Mouse (Mus musculus) C2C12 (cell line): Measurements from ENCODE around the gene Cep41.

Experiments used
- CTCF ChIP-seq: IDR thresholded peaks from one replicate; pipeline ENCODE4 v1.5.1; 2011; ENCODE audit not compliant: control insufficient read depth, insufficient read depth, insufficient read length
- USF1 ChIP-seq: IDR thresholded peaks from one replicate; pipeline ENCODE4 v1.6.1; 2011; ENCODE audit warnings: low read depth, mild to moderate bottlenecking, control low read depth, moderate library complexity

DNA sequence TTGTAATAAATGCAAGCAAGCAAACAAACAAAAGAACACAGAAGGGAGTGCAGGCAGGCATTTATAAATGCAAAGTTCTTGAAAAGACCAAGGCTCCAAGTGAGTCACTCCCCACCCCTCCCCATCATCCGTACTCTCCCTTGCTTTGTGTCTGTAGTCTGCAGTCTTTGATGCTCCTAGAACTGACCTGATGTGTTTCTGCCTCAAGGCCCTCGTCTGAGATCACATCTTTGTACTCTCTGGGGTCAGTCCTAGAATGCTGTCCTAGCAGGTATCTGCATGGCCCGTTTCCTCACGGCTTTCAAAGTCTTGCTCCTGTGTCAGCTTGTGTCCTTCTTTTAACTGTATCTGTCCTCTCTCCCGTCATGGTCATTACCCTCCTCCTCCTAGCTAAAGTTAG, 73.9 kb downstream of the Cep41 start:
- TF ChIP-seq USF1 (no peak), CTCF (no peak)
